Mouse (Mus musculus) bone marrow macrophage, adult 2 months (primary cell): ENCODE results near the gene Olfr1291-ps1.

Source experiments
- CTCF ChIP-seq: IDR thresholded peaks from 2 replicates; pipeline ENCODE4 v1.5.1; 2012; ENCODE audit warnings: low read depth, mild to moderate bottlenecking, low read length, moderate library complexity
- POLR2A ChIP-seq: IDR thresholded peaks from 2 replicates; pipeline ENCODE4 v1.6.1; 2012; ENCODE audit warnings: mild to moderate bottlenecking, low read depth, low read length, borderline replicate concordance

DNA sequence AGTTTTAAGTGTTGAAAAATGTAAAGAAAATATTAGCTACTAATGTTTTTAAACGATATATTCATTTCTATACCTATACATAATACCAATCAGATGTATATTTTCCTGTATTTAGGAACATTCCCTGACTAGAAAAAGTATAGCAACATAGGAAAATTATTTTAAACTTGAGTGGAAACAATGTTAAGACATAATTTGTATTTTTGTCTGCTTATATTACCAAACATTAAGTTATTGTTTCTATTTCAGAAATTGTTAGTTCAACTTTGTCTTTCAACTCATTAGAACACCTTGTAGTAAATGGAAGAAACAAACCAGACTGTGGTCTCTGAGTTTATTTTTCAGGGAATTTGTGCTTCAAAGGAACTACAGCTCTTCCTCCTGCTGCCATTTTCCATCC lies 48.1 kb upstream of the Olfr1291-ps1 start, which contains the start of gene Olfr1287:
- TF ChIP-seq CTCF, result no peak
- TF ChIP-seq POLR2A, result no peak
